Mouse (Mus musculus): ENCODE data around the gene Iqce.

Iqce gene

GRCm38 (mm10) chr5:140702103-140702513 lies at the start of gene Iqce:
Gene Iqce (minus strand): TSS chr5:140702378.
- peak; percentile 35; the same call in 1 of the 2 replicates for TF ChIP-seq GATA4 (IDR thresholded peaks at IDR 0.05; ENCODE audit: insufficient replicate concordance, low read length)

- TF ChIP-seq GATA4 (IDR thresholded peaks at IDR 0.05; ENCODE audit: insufficient replicate concordance, low read length), result no peak
Observed at GRCm38 (mm10) chr5:140750925-140751324, 48.7 kb upstream of the Iqce start.

- TF ChIP-seq GATA4 (IDR thresholded peaks at IDR 0.05; ENCODE audit: insufficient replicate concordance, low read length), result no peak
Observed at GRCm38 (mm10) chr5:140749062-140749875, 47.1 kb upstream of the Iqce start.

GRCm38 (mm10) chr5:140748425-140748824 lies 46.2 kb upstream of the Iqce start:
- no peak for TF ChIP-seq GATA4 (IDR thresholded peaks at IDR 0.05; ENCODE audit: insufficient replicate concordance, low read length)

GRCm38 (mm10) chr5:140743706-140744131 lies 41.5 kb upstream of the Iqce start:
- TF ChIP-seq GATA4 (IDR thresholded peaks at IDR 0.05; ENCODE audit: insufficient replicate concordance, low read length), result no peak

DNA sequence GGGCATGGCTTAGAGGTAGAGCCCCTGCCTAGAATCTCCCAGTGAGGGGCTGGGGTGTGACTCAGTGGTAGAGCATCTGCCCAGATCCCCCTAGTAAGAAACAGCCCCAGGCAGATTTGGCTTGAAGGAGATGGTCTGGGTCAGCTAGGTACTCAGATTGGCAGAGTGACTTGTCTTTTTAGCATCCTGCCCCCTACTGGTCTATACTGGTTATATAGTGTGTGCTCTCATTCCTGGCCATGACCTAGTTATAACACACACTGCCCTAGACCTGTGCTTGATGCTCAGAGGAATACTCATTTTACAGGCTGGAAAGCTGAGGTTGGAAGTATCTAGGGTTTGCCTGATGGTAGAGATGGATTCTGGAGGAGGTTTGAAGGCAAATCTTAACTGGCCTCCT lies 39.7 kb upstream of the Iqce start:
- no peak for TF ChIP-seq GATA4 (IDR thresholded peaks at IDR 0.05; ENCODE audit: insufficient replicate concordance, low read length)

DNA sequence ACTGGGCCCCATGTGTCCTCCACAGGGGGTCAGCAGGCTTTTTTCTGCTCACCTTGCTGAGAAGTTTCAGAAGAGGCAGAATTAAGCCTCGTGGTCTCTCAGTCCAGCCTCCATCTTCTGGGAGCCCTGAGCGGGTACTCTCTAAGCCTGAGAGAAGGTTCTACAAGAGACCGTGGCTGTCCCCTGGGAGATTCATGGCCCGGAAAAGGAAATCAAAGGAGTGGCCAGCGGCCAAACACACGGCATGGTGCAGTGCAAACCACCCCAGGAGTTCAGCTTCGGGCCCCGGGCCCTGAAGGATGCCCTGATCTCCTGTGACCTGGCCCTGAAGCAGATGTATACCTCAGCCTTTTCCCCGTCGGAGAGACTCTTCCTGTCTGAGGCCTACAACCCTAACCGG lies 38.9 kb upstream of the Iqce start:
- no peak for TF ChIP-seq GATA4 (IDR thresholded peaks at IDR 0.05; ENCODE audit: insufficient replicate concordance, low read length)

DNA sequence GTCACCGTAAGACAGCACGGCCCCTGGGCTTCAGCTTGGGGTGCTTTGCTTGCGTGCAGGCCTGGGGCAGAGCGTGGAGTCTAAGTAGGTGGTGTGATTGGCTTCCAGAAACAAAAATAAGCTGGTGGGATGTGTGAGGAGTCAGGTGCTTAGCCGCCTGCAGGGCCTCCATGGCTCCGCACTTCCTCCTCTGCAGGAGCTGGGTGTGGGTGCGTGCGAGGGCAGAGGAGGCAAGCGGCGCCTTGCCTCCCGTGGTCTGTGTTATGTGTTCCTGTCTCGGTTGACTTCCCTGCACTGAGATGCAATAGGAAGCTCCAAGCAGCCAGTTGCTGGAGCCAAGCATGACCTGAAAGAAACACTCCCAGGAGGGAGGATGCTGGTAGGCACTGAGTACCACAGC lies 37.6 kb upstream of the Iqce start:
- no peak for TF ChIP-seq GATA4 (IDR thresholded peaks at IDR 0.05; ENCODE audit: insufficient replicate concordance, low read length)

- TF ChIP-seq GATA4 (IDR thresholded peaks at IDR 0.05; ENCODE audit: insufficient replicate concordance, low read length), result no peak
Observed at GRCm38 (mm10) chr5:140736166-140736565, 34.0 kb upstream of the Iqce start.

GRCm38 (mm10) chr5:140735297-140735696 lies 33.1 kb upstream of the Iqce start:
- no peak for TF ChIP-seq GATA4 (IDR thresholded peaks at IDR 0.05; ENCODE audit: insufficient replicate concordance, low read length)

DNA sequence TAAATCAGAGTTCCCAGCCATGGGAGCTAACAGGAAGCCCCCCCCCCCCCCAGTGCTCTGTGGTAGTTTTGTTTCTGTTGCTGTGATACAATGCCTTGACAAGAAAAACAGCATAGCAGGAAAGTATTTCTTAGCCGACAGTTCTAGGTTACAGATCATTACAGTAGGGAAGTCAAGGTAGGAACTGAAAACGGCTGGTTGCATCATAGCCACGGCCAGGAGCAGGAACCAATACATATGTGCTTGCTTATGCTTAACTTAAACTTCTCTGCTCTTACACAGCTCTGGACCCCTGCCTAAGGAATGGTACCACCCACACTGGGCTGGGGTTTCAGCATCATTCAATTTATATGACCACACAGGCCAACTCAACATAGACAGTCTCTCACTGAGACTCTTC lies 31.2 kb upstream of the Iqce start:
- no peak for TF ChIP-seq GATA4 (IDR thresholded peaks at IDR 0.05; ENCODE audit: insufficient replicate concordance, low read length)

- TF ChIP-seq GATA4 (IDR thresholded peaks at IDR 0.05; ENCODE audit: insufficient replicate concordance, low read length), result no peak
Observed at GRCm38 (mm10) chr5:140732195-140732594, 30.0 kb upstream of the Iqce start.

- no peak for TF ChIP-seq GATA4 (IDR thresholded peaks at IDR 0.05; ENCODE audit: insufficient replicate concordance, low read length)
Observed at GRCm38 (mm10) chr5:140731040-140731797, 29.0 kb upstream of the Iqce start.

DNA sequence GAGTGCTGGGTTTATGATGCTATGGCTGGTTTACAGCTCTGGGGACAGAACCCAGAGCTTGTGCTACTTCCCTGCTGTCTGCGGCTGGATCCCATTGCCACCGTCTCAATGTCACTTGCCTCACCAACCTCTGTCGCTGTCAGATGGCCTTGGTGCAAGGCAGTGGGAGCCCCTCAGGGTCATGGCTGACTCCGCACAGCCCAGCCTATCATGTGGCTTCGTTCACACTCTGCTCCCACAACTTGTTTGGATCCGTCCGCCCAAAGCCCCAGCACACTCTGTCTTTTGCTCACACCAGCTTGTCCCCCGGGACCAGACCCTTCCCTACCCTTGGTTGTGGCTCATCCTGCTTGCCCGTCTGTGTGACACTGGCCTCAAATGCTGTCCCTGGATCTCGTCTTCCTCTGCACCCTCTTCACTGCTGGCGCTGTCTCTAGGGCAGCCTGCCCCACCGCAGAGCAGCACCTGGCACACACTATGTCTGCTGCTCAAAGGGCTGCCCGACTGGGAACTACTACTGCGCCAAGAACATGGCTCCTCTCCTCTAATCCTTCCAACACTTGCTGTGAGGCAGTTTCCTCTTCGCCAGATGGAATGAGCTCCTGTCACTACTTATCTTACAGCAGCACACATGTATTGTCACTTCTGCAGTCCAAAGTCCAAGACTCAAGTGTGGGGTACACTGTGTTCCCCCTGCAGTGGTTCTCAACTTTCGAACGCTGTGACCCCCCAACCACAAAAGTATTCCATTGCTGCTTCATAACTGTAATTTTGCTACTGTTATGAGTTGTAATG lies 25.0 kb upstream of the Iqce start:
- TF ChIP-seq GATA4 (IDR thresholded peaks at IDR 0.05; ENCODE audit: insufficient replicate concordance, low read length), result no peak

DNA sequence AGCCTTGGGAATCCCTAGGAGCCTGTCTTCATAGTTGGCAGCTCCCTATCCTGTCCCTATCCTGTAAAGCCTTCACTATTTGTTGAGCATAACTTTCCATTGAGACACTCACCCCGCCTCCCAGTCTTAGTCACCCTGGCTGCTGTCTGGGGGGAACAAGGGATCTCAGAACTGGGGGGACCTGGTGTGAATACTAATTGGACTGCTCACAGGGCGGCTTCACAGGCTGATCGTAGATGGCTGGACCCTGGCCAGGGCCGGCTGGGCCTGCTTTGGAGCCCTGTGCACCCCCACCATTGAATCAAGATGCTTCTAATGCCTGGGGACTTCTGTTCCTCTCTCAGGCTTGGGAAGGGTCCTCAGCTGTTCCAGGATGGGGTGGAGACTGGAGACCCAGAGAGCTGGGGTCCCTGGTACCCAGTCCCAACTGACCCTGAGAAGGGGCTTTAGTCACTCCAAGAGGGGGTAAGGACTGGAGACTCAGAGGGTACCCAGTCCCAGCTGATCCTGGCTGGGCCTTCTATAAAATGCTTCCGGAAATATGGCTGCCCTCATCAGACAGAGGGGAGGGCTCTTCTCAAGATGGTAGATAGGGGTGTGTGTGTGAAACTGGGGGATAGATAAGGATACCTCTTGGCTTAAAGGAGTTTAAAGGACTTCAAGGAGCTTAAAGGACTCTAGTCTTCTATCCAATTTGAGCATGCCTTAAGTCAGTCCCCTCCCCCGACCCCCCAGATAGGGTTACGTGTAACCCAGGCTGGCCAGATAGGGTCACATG lies 24.1 kb upstream of the Iqce start:
- no peak for TF ChIP-seq GATA4 (IDR thresholded peaks at IDR 0.05; ENCODE audit: insufficient replicate concordance, low read length)

All from liver, adult (tissue).